Mouse (Mus musculus) kidney, adult 18-20 months (tissue): ENCODE measurements around the gene Unc13b.
A peak's percentile ranks its signal among the peaks of the same experiment; 100 is the strongest.

Experiments used
- DNase-seq: peaks from one replicate; pipeline ENCODE4 v3.0.0; 2021

The Unc13b gene

GRCm38 (mm10) chr4:43058753-43059654, at the start of gene Unc13b:
Gene Unc13b, plus strand, starts transcription at chr4:43058953.
- DNase-seq: peak; percentile 92

- DNase-seq: peak; percentile 87
Measured at GRCm38 (mm10) chr4:43010161-43011038, 48.4 kb upstream of the Unc13b start, which contains the start of gene Fancg. Gene Fancg, minus strand, starts transcription at chr4:43010506.

GRCm38 (mm10) chr4:43012091-43012490, 46.7 kb upstream of the Unc13b start:
- DNase-seq: no peak

- DNase-seq: no peak
Measured at GRCm38 (mm10) chr4:43018156-43018555, 40.6 kb upstream of the Unc13b start.

- no peak for DNase-seq
Measured at GRCm38 (mm10) chr4:43019176-43019575, 39.6 kb upstream of the Unc13b start.

GRCm38 (mm10) chr4:43019641-43020465, 38.9 kb upstream of the Unc13b start:
- no peak for DNase-seq

GRCm38 (mm10) chr4:43020876-43021275, 37.9 kb upstream of the Unc13b start:
- DNase-seq: no peak

GRCm38 (mm10) chr4:43021341-43021740, 37.4 kb upstream of the Unc13b start:
- no peak for DNase-seq

GRCm38 (mm10) chr4:43024673-43025072, 34.1 kb upstream of the Unc13b start:
- DNase-seq: no peak

- peak; percentile 98 for DNase-seq
Measured at GRCm38 (mm10) chr4:43025084-43025960, 33.4 kb upstream of the Unc13b start, which contains the start of gene Pigo. Gene Pigo, minus strand, starts transcription at chr4:43025819.

GRCm38 (mm10) chr4:43029121-43029520, 29.6 kb upstream of the Unc13b start:
- no peak for DNase-seq

- no peak for DNase-seq
Measured at GRCm38 (mm10) chr4:43029749-43030148, 29.0 kb upstream of the Unc13b start.

- no peak for DNase-seq
Measured at GRCm38 (mm10) chr4:43030352-43030751, 28.4 kb upstream of the Unc13b start.

- DNase-seq: no peak
Measured at GRCm38 (mm10) chr4:43030780-43031230, 27.9 kb upstream of the Unc13b start.

GRCm38 (mm10) chr4:43031237-43031995, 27.3 kb upstream of the Unc13b start, which contains the start of gene Stoml2:
Gene Stoml2, minus strand, starts transcription at chr4:43031710.
- DNase-seq: peak; percentile 92

GRCm38 (mm10) chr4:43032501-43032900, 26.3 kb upstream of the Unc13b start:
- no peak for DNase-seq

- no peak for DNase-seq
Measured at GRCm38 (mm10) chr4:43033481-43033880, 25.3 kb upstream of the Unc13b start.

- no peak for DNase-seq
Measured at GRCm38 (mm10) chr4:43035851-43036250, 22.9 kb upstream of the Unc13b start.

- DNase-seq: no peak
Measured at GRCm38 (mm10) chr4:43036356-43036755, 22.4 kb upstream of the Unc13b start.

- no peak for DNase-seq
Measured at GRCm38 (mm10) chr4:43037860-43038566, 20.7 kb upstream of the Unc13b start.
